Mouse (Mus musculus) heart, postnatal 25 days (tissue): ENCODE results near the gene Aif1. TPM values are rescaled to one million over a fixed set of nuclear protein-coding genes. Genes with fewer than 3 reads are reported as not detected.

ENCODE experiments used
- DNase-seq: peaks from one replicate; pipeline ENCODE4 v3.0.0; 2022; ENCODE audit warnings: low spot score
- intact Hi-C: fragments of 180-260 bp; cut with DNase I; formaldehyde crosslinking; loops from one replicate; pipeline ENCODE4 v1.15.1; 2025
- total RNA-seq, 2 experiments: library from RNA; stranded (reverse); gene quantifications; 2 replicates each; pipeline ENCODE4 v1.2.3; 2021

Gene Aif1
- total RNA-seq, 2 experiments from 2014 or later: 2.3 to 3.5 TPM

- DNase-seq: no peak
- intact Hi-C loops: no loop called here
Measured at GRCm38 (mm10) chr17:35172445-35173234, 3.2 kb downstream of the Aif1 start.

GRCm38 (mm10) chr17:35168541-35169207 lies 7.2 kb downstream of the Aif1 start:
- no peak for DNase-seq
- intact Hi-C loops: loop anchor here (1.0 to 10.0 kb wide), 2 partner anchors 64 to 964 kb away; partner anchors contain the start of gene Tap2

- DNase-seq: no peak
- intact Hi-C loops: loop anchor here (10.0 kb wide), 1 partner anchor 963 kb away; the partner anchor contains the start of gene Tap2
Measured at GRCm38 (mm10) chr17:35167794-35168193, 8.1 kb downstream of the Aif1 start.

GRCm38 (mm10) chr17:35166352-35167035 lies 9.4 kb downstream of the Aif1 start:
- DNase-seq: no peak
- intact Hi-C loops: loop anchor here (10.0 kb wide), 1 partner anchor 962 kb away; the partner anchor contains the start of gene Tap2

GRCm38 (mm10) chr17:35165451-35166155 lies 10.3 kb downstream of the Aif1 start:
- intact Hi-C loops: loop anchor here (10.0 kb wide), 1 partner anchor 961 kb away; the partner anchor contains the start of gene Tap2

GRCm38 (mm10) chr17:35164568-35165450 lies 11.1 kb downstream of the Aif1 start, which contains the start of gene Prrc2a:
TSS of gene Prrc2a (minus strand) at chr17:35164897.
- intact Hi-C loops: loop anchor here (5.0 to 10.0 kb wide), 2 partner anchors 43 to 960 kb away; partner anchors contain the start of genes Csnk2b, Gpank1 and Tap2
- DNase-seq: peak; percentile 98

More at GRCm38 (mm10) chr17:35165451-35166155, 10.3 kb downstream of the Aif1 start:
- no peak for DNase-seq

DNA sequence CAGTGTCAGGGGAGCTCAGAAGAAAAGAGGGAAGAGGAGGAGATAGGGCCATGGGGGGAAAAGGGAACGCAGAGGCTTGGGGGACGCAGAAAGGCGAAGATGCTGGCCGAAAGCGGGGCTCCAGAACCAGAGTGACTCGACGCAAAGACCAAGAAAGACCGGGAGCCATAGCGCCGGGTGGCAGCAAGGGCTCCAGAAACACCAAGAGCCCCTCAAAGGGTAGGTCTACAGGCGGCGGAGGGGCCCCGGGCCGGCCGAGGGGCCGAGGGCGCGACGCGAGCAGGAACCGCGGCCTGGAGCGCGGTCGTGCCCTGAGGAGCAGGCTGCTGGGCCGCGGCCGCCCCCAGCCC lies 11.7 kb downstream of the Aif1 start:
- DNase-seq: no peak
- intact Hi-C loops: loop anchor here (5.0 to 10.0 kb wide), 2 partner anchors 42 to 959 kb away; partner anchors contain the start of genes Csnk2b, Gpank1 and Tap2

DNA sequence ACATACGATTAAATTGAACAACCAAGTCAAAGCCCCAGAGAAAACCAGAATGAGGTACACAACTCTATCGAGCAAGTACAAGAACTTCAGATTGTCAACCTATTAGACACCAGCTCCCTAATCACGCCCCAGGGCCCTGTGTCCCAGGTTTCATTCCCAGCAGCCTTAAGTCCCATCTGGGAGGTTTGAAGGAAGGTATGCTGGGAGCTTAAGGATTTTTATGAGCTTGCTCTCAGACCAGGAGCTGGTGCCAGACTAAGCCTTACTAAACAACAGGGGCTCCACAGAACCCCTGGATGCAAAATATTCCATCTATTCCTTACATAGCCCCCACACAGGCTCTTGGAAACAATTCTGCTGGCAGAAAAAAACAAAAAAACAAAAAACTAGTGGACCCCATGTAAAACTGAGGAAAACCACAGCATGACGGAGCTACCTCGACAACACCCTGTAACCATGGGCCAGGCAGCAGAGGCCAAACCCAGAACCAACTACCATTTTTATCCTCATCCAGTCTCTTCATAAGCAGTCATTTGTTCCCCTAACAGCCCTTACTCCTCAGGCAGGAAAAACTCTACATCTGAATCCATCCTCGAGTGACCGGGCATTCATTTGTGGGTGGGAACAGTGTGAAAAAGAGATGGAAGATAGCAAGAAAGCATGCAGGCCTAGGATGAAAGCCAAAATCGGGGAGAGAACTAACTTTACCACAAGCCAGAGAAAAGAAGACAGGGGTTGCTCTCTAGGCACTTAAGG lies 12.4 kb downstream of the Aif1 start:
- no peak for DNase-seq
- intact Hi-C loops: loop anchor here (2.0 to 10.0 kb wide), 3 partner anchors 25 to 959 kb away; partner anchors contain the start of genes Csnk2b, Gpank1 and Tap2

- DNase-seq: no peak
Measured at GRCm38 (mm10) chr17:35162730-35163129, 13.1 kb downstream of the Aif1 start.

GRCm38 (mm10) chr17:35162121-35162520 lies 13.7 kb downstream of the Aif1 start:
- intact Hi-C loops: loop anchor here (2.0 to 10.0 kb wide), 3 partner anchors 23 to 957 kb away; partner anchors contain the start of genes Csnk2b, Gpank1 and Tap2

More at GRCm38 (mm10) chr17:35162730-35163129, 13.1 kb downstream of the Aif1 start:
- intact Hi-C loops: loop anchor here (2.0 to 10.0 kb wide), 3 partner anchors 24 to 958 kb away; partner anchors contain the start of genes Csnk2b, Gpank1 and Tap2

DNA sequence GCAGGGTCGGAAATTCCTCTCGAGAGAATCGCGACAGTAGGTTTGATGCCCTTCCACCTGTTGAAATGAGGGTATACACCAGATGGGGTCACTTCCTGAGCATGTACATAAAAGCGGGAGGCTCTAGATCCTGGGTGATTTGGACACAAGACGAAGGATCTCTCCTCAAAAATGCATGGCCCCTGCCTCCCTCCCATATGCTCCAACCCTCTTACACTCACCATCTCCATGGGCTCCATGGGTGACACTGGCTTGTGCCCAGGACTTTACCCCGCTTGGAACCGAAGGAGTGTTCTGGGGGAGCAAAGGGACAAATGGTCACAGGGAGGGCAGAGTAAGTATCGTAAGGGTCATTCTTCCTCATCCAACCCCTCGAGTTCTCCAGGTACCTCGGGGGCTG lies 14.4 kb downstream of the Aif1 start:
- no peak for DNase-seq
- intact Hi-C loops: loop anchor here (5.0 to 10.0 kb wide), 2 partner anchors 39 to 957 kb away; partner anchors contain the start of genes Csnk2b, Gpank1 and Tap2

More at GRCm38 (mm10) chr17:35162121-35162520, 13.7 kb downstream of the Aif1 start:
- no peak for DNase-seq

DNA sequence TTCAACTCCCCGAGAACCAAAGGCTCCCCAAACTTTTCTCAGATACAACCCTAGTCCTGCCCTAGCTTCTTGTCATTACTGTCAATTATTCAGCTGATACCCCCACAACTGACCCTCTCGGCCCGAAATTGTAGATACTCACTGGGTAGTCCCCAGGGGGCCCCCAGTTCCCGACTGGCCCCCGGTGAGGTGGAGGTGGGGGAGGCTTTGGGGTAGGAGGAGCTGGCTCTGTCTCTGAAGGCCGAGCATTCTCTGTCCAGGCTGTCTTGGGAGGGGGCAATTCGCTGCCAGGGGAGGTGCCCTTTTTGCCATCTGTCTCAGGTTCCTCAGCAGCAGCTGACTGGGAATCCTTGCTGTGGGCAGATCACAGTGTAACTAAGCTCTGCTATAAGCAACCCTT lies 16.2 kb downstream of the Aif1 start:
- no peak for DNase-seq
- intact Hi-C loops: loop anchor here (5.0 to 10.0 kb wide), 2 partner anchors 37 to 955 kb away; partner anchors contain the start of genes Csnk2b, Gpank1 and Tap2

DNA sequence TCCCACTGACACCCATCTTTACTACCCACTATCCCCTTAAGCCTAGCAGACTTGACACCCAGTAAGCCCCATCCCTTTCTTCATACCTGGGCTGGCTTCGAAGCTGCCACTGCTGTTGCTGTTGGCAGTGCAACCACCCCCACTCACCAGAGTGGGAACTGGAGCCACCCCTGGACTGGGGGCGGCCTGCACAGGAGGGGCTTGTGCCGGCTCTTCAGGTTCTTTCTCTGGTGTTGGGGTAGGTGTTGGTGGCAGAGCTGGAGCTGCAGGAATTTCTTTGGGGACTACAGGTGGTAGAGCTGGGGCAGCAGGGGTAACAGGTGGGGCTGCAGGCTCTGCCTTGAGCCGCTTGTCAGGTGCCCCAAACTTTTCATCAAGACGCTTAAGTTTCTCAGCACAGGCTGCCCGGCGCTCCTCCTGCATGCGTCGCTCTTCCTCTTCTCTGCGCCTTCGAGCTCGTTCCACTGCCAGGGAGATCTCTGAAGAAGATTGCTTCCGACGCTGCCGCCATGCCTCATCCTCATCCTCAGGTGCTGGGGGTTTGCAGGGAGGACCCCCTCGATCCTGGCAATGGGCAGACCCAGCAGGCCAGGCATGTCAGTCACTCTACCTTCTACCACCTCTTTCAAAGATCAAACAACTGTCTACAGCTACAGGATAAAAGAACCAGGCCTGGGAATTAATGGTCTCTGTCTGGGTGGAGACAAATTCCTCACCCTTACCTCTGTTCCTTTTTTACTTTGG lies 16.8 kb downstream of the Aif1 start:
- no peak for DNase-seq
- intact Hi-C loops: no loop called here

- intact Hi-C loops: no loop called here
- no peak for DNase-seq
Measured at GRCm38 (mm10) chr17:35157661-35158175, 18.1 kb downstream of the Aif1 start.

DNA sequence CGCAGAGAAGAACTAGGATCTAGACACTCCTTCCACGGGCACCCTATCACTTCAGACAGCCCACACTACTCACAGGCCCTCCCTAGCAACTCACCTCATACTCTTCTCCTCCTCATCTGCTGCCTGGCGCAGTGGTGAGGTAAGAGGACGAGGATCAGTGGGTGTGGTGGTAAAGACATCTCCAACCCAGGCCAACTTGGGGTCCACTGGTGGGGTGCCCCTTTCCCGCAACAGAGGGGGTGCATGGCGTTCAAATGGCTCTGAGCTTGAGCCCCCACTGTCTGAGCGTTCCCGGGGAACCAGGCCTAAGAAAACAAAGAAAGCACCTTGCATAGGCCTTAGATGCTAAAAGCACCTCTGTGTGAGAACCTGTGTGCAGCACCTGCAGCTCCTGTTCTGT lies 18.6 kb downstream of the Aif1 start:
- no peak for DNase-seq
- intact Hi-C loops: no loop called here

- intact Hi-C loops: no loop called here
- DNase-seq: no peak
Measured at GRCm38 (mm10) chr17:35156461-35157200, 19.2 kb downstream of the Aif1 start.
